Mouse (Mus musculus) liver, postnatal 0 days (tissue): ENCODE measurements around the gene 1700007K13Rik.

ENCODE experiments used
- CTCF ChIP-seq: sonication (generic); IDR thresholded peaks from 2 replicates; pipeline ENCODE4 v1.5.1; 2016; ENCODE audit warnings: antibody characterized with exemption, low read depth
- EP300 ChIP-seq: IDR thresholded peaks from 2 replicates; pipeline ENCODE4 v1.6.1; 2016; ENCODE audit warnings: antibody characterized with exemption, low read depth, mild to moderate bottlenecking

DNA sequence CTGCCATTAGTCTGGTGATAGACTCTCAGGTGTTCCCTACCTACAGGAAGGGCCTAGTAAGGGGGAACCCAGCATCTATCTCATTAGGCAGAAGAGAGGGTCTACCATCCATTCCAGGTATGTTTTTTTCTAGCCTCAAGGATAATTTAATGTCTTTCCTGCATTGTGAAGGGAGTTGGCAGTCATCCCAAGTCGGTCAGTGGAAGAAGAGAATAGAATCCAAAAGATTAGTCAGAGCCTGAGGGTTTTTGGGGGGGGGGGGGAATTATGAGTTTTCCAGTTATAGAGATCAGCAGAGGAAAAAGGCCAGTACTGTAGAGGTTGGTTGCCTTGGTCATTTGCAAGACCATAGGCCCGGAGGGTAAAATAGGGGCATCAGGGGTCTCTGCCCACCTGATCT lies 28.4 kb upstream of the 1700007K13Rik start:
- TF ChIP-seq CTCF: no peak
- no peak for TF ChIP-seq EP300
